In genomic region chr4:69892829-69893175, GRCm38 (mm10) we compare ENCODE assay signal across 17 mouse cellular contexts.
"Had no signal": no experiment of that assay in that cellular context is flagged by ENCODE, and none has a peak within 500 bp of the region (broad histone marks: within the 10 kb centered on the region; RNA-seq: fewer than 3 reads in every experiment).

No protein-coding gene starts in this region.

- H3K27ac ChIP-seq: midbrain, embryonic 13.5 days; midbrain, embryonic 15.5 days; neural tube, embryonic 13.5 days; neural tube, embryonic 15.5 days had no signal

- DNase-seq: lung, adult 18-20 months; lung, embryonic 14.5 days; lung, postnatal 10 days; lung, postnatal 4 days; right cerebral cortex, adult 18-20 months; right cerebral cortex, postnatal 25 days; right cerebral cortex, postnatal 4 days; spleen, adult 18-20 months; thymus, adult 18-20 months; thymus, postnatal 14 days; thymus, postnatal 36 days had no signal

- H3K27me3 ChIP-seq: midbrain, embryonic 13.5 days; midbrain, embryonic 15.5 days; neural tube, embryonic 13.5 days; neural tube, embryonic 15.5 days had no signal

- H3K4me2 ChIP-seq: lung, embryonic 14.5 days; midbrain, embryonic 11.5 days; midbrain, embryonic 13.5 days; midbrain, embryonic 15.5 days; neural tube, embryonic 13.5 days; neural tube, embryonic 15.5 days had no signal

- H3K9me3 ChIP-seq: midbrain, embryonic 13.5 days; midbrain, embryonic 15.5 days; neural tube, embryonic 13.5 days; neural tube, embryonic 15.5 days had no signal

- H3K36me3 ChIP-seq: midbrain, embryonic 13.5 days; midbrain, embryonic 15.5 days; neural tube, embryonic 13.5 days; neural tube, embryonic 15.5 days had no signal

- ATAC-seq: midbrain, embryonic 15.5 days had no signal

- H3K4me3 ChIP-seq: midbrain, embryonic 13.5 days; midbrain, embryonic 15.5 days; myocyte; neural tube, embryonic 13.5 days; neural tube, embryonic 15.5 days had no signal

- H3K9ac ChIP-seq: lung, embryonic 14.5 days; midbrain, embryonic 13.5 days; midbrain, embryonic 15.5 days; neural tube, embryonic 13.5 days; neural tube, embryonic 15.5 days had no signal

- H3K4me1 ChIP-seq: neural tube, embryonic 15.5 days had no signal
